Mouse (Mus musculus) heart, embryonic 14.5 days (tissue): ENCODE results near the gene Tspan12. TPM values are rescaled to one million over a fixed set of nuclear protein-coding genes. Genes with fewer than 3 reads are reported as not detected.

Source experiments
- ATAC-seq: fragments of 200-750 bp; cut with Nextera tagmentation; 2 replicates; pipeline ENCODE4 v1.8.0; 2017; ENCODE audit warnings: low read depth, moderate TSS enrichment; ENCODE audit not compliant: insufficient number of reproducible peaks, insufficient read depth, low FRiP score
- H3K27ac ChIP-seq, 2 experiments: fragments of 200-500 bp in 1 of 2; fragments of 300-500 bp in 1 of 2; sonication (generic) in 1 of 2; replicated peaks in 1 of 2; 2 replicates each; pipeline ENCODE4 v1.5.1; 2012 to 2014; ENCODE audit warnings: low read depth in 2 of 2, low read length in 2 of 2, control low read depth in 1 of 2, mild to moderate bottlenecking in 1 of 2, mixed read lengths in 1 of 2; ENCODE audit not compliant: control insufficient read depth in 1 of 2, insufficient read depth in 1 of 2
- H3K27me3 ChIP-seq: fragments of 300-500 bp; sonication (generic); 2 replicates; pipeline ENCODE4 v1.6.1; 2014; ENCODE audit warnings: mild to moderate bottlenecking, low read length, control low read depth; ENCODE audit not compliant: control insufficient read depth, insufficient read depth
- H3K36me3 ChIP-seq: fragments of 300-500 bp; sonication (generic); 2 replicates; pipeline ENCODE4 v1.6.1; 2014; ENCODE audit warnings: mild to moderate bottlenecking, control low read depth, low read length, mixed read lengths; ENCODE audit not compliant: control insufficient read depth, insufficient read depth
- H3K4me1 ChIP-seq, 2 experiments: fragments of 200-500 bp in 1 of 2; fragments of 300-500 bp in 1 of 2; sonication (generic) in 1 of 2; 2 replicates each; pipeline ENCODE4 v1.6.1; 2012 to 2014; ENCODE audit warnings: low read length in 2 of 2, control low read depth in 1 of 2, mixed read lengths in 1 of 2; ENCODE audit not compliant: control insufficient read depth in 2 of 2, insufficient read depth in 2 of 2
- H3K4me2 ChIP-seq: fragments of 300-500 bp; sonication (generic); 2 replicates; pipeline ENCODE4 v1.6.1; 2014; ENCODE audit warnings: mild to moderate bottlenecking, low read length
- H3K4me3 ChIP-seq, 2 experiments: fragments of 200-500 bp in 1 of 2; fragments of 300-500 bp in 1 of 2; sonication (generic) in 1 of 2; 2 replicates each; pipeline ENCODE4 v1.5.1; 2012 to 2014; ENCODE audit warnings: low read length in 2 of 2, mild to moderate bottlenecking in 2 of 2, control low read depth in 1 of 2, low read depth in 1 of 2, moderate library complexity in 1 of 2; ENCODE audit not compliant: control insufficient read depth in 1 of 2, insufficient read depth in 1 of 2
- H3K9ac ChIP-seq: fragments of 300-500 bp; sonication (generic); 2 replicates; pipeline ENCODE4 v1.6.1; 2014; ENCODE audit warnings: mild to moderate bottlenecking, low read length
- H3K9me3 ChIP-seq: fragments of 300-500 bp; sonication (generic); 2 replicates; pipeline ENCODE4 v1.6.1; 2016; ENCODE audit warnings: low read length, control low read depth; ENCODE audit not compliant: control insufficient read depth
- WGBS: fragments of 180-500 bp; shearing (Covaris S2); extraction: QIAGEN DNeasy Blood & Tissue Kit; methylation state at CpG from one replicate; pipeline ENCODE4 v1.1.7; 2014; 5-methylcytosine and 5-hydroxymethylcytosine counted together
- polyA plus RNA-seq: library from polyadenylated mRNA; unstranded; fragments of >200 nt; fragmentation: Nextera tagmentation; extraction: Ambion mirVana; gene quantifications from 2 replicates; pipeline ENCODE4 v1.2.1, GENCODE M21; 2014

Gene Tspan12
- polyA plus RNA-seq, 1 experiment from 2014 or later: 84.0 TPM

DNA sequence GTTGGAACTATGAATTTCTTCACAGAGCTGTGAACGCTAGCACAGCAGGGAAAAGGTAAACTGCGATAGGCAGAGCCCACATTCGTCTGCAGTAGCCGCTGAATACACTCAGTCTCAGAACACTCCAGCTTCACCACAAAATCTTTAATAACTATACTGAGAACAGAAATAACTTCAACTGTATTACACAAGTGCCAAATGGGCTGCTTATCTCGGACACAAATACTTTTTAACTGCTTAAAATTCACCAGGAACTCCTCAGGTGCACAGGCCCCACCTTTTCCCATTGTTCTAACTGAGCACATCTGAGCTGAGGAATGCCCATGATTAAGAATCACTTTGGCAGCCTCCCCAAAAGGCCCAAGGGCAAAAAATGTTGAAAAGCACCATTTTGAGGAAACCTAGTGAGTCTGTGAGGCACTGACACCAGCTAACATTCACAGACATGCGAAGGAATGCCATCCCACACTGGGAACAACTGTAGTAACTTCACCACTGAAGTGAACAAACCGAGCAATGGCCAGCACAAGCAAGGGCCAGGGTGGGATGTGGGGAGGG, 47.2 kb downstream of the Tspan12 start:
- Histone ChIP-seq H3K9ac (no peak overlapping the region), H3K4me3 (no peak overlapping the region), H3K27me3 (no peaks in the 10 kb centered on the region), H3K27ac (no peak overlapping the region), H3K9me3 (no peaks in the 10 kb centered on the region), H3K4me2 (no peak overlapping the region), H3K4me1 (no peaks in the 10 kb centered on the region), H3K36me3 (peaks cover 38% of the 10 kb centered on the region)
- no peak for ATAC-seq
- 82% methylated on average over 7 of the region's 7 CpGs for WGBS

DNA sequence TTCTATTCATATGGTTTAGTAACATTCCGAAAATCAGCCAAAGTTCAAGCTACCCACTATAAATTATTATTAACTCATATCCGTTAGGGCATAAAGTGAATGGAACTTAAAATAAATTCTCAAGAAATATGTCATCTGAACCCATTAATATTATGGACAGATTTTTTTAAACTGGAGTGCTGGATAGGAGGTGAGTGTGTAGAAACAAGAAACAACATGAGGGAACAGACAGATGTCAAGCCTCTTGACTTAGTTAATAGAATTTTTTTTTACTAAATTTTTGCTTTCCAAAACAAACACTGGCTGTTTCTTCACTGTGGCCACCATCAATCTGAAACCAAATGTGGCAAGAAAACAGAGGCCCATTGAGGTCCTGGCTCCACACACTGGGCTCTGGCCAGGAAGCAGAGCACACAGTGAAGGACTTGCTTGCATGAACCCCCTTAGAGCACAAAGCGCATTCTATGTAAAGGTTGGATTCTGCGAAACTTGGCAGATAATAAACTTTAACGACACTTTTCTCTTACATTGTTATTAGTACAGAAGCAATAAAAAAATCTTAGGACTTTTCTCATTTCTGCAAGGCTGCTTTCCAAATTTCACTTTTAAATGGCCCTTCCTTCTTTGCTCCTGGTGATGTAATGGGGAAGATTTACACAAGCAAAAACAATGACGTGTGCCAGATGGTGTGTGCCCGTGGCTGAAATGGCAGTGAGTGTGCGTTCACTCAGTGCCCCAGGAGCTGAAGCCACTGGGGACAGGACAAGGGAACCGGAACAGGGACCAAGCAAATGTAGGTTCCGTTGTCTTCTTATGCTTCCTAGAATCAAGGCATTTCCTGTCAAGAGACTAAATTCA, 48.6 kb downstream of the Tspan12 start:
- H3K36me3 ChIP-seq: peaks cover 51% of the 10 kb centered on the region
- no peak for ATAC-seq
- H3K27ac ChIP-seq: no peak overlapping the region
- H3K27me3 ChIP-seq: no peaks in the 10 kb centered on the region
- H3K4me3 ChIP-seq: no peak overlapping the region
- no peaks in the 10 kb centered on the region for H3K9me3 ChIP-seq
- 82% methylated on average over 10 of the region's 10 CpGs for WGBS
- H3K4me2 ChIP-seq: no peak overlapping the region
- H3K4me1 ChIP-seq: no peaks in the 10 kb centered on the region
- no peak overlapping the region for H3K9ac ChIP-seq

DNA sequence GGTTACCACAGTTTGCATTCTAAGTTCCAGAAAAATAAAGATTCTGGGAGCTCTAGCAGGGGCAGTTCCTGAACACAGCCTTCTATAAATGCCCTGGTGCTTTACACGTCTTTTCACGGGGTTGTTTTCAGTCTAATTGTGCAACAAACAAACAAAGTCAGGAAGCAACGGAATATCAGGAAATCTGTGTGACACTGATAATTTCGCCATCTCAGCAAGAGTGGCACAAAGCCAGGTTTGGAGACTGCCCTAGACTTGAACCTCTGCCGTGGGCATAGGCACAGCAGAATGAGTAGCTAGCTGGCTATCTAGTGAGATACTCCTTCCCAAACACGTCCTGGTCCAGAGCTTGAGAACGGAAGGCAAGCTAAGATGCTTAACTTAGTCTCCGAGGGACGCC, 53.7 kb downstream of the Tspan12 start:
- WGBS: 69% methylated on average over 9 of the region's 9 CpGs
- no peak for ATAC-seq
- no peak overlapping the region for H3K27ac ChIP-seq
- no peak overlapping the region for H3K4me2 ChIP-seq
- no peaks in the 10 kb centered on the region for H3K9me3 ChIP-seq
- no peak overlapping the region for H3K4me3 ChIP-seq
- no peaks in the 10 kb centered on the region for H3K4me1 ChIP-seq
- peaks cover 53% of the 10 kb centered on the region for H3K36me3 ChIP-seq
- H3K9ac ChIP-seq: no peak overlapping the region
- H3K27me3 ChIP-seq: no peaks in the 10 kb centered on the region

DNA sequence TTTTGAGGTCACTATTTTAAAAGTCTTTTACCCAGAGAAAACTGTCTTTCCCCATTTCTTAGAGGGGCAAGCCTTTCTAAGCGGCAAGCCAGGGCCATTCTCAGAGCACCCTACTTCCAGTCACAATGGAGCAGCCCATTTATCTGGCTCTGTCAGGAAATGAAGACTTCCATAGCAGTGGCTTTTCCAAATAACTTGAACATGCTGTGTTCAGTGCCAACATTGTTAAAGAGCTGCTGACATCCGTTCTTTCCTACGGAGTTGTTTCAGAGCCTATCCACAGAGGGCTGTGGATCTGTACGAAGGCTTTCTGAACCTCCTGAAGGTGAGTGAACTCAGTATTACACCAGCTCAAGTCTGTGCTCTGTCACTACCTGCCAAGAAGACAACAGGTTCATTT, 55.2 kb downstream of the Tspan12 start:
- Histone ChIP-seq H3K27ac (peak overlapping the region; percentile 14 to 44; a peak in 2 of 4 replicates), H3K4me2 (no peak overlapping the region), H3K27me3 (no peaks in the 10 kb centered on the region), H3K36me3 (peaks cover 57% of the 10 kb centered on the region), H3K9ac (no peak overlapping the region), H3K4me1 (no peaks in the 10 kb centered on the region), H3K4me3 (no peak overlapping the region), H3K9me3 (no peaks in the 10 kb centered on the region)
- peak; percentile 64 for ATAC-seq
- WGBS: 56% methylated on average over 4 of the region's 4 CpGs

DNA sequence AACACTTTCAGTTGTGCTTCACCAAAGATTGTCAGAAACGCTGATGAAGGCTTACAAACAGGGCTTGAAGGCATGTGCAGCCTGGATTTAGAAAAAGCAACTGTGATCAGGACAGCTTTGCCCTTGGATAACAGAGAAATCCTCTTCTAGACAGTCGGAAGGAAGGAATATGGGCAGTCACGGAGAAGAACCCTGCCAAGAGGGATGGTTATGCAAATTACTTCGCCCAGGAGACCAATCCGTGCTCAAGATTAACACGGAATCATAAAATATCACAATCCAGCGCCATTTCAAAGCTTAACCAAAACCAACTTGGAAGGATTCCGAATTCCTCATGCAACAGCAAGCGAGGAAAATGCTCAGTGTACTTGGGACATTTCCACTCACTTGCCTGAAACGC, 55.9 kb downstream of the Tspan12 start:
- Histone ChIP-seq H3K4me2 (no peak overlapping the region), H3K36me3 (peaks cover 57% of the 10 kb centered on the region), H3K9me3 (no peaks in the 10 kb centered on the region), H3K4me1 (0 out of 4 replicates have a peak, but pooled peaks cover 0 to 1% of the 10 kb centered on the region in 2 experiments), H3K4me3 (no peak overlapping the region), H3K9ac (no peak overlapping the region), H3K27me3 (no peaks in the 10 kb centered on the region), H3K27ac (no peak overlapping the region)
- 81% methylated on average over 10 of the region's 10 CpGs for WGBS
- ATAC-seq: no peak

DNA sequence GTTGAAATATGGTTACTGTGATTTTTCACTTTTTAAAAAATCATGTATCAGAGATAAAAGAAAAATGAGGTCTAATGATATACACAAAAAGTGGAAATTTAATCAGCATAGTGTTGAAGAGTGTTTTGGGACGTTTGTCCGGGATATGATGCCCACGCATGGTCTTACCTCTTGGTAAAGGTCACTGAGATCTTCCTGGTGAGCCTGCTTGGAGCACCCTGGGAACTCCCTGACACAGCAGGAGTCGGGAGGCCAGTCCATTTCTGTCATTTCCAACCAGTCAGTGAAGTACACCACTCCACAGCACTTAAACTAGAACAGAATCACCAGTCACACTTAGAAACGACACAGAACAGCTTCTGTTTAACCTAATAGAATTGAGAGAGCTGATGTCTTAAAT, 56.9 kb downstream of the Tspan12 start:
- Histone ChIP-seq H3K4me2 (no peak overlapping the region), H3K4me3 (no peak overlapping the region), H3K27me3 (no peaks in the 10 kb centered on the region), H3K9ac (no peak overlapping the region), H3K9me3 (no peaks in the 10 kb centered on the region), H3K27ac (0 out of 4 replicates have a peak overlapping the region, but pooled peaks of 1 of the 2 experiments have one; percentile 31), H3K36me3 (peaks cover 54% of the 10 kb centered on the region), H3K4me1 (peaks cover 0 to 5% of the 10 kb centered on the region in 2 experiments; a peak in 1 of 4 replicates)
- no peak for ATAC-seq
- WGBS: 64% methylated on average over 5 of the region's 5 CpGs

DNA sequence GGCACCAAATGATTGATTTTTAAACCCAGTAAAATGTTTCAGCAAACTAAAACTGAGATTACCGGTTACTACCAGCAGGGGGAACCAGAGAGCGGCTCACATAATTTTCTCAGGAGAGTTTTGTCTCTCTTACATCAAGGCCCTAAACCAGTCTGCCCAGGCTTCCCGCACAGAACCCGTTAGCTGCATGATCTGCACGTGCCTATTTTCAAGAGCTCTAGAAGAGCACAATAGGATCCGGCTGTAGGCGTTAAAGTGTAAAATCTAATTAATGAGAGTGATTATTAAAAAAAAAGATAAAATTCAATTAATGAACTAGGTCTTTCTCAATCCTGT, 57.3 kb downstream of the Tspan12 start:
- ATAC-seq: no peak
- H3K9me3 ChIP-seq: no peaks in the 10 kb centered on the region

More for the DNA sequence above, 57.3 kb downstream of the Tspan12 start:
- H3K9ac ChIP-seq: no peak overlapping the region
- no peak overlapping the region for H3K27ac ChIP-seq
- no peak overlapping the region for H3K4me3 ChIP-seq
- peaks cover 0 to 5% of the 10 kb centered on the region in 2 experiments; a peak in 1 of 4 replicates for H3K4me1 ChIP-seq
- 8% methylated on average over 7 of the region's 7 CpGs for WGBS
- no peak overlapping the region for H3K4me2 ChIP-seq
- peaks cover 51% of the 10 kb centered on the region for H3K36me3 ChIP-seq
- H3K27me3 ChIP-seq: no peaks in the 10 kb centered on the region
